Mouse (Mus musculus) left cerebral cortex, postnatal 36 days (tissue): ENCODE data around the gene Fam178b. TPM values are rescaled to one million over a fixed set of nuclear protein-coding genes. Genes with fewer than 3 reads are reported as not detected.

Experiments
- DNase-seq, 2 experiments: peaks; one replicate each; pipeline ENCODE4 v3.0.0; 2021 to 2022; ENCODE audit warnings: low spot score in 2 of 2, mixed read lengths in 1 of 2
- intact Hi-C: fragments of 180-260 bp; cut with DNase I; formaldehyde crosslinking; loops from one replicate; pipeline ENCODE4 v1.15.1; 2025
- total RNA-seq, 2 experiments: library from RNA; stranded (reverse); gene quantifications; 2 replicates each; pipeline ENCODE4 v1.2.3; 2021

The Fam178b gene
- total RNA-seq, 2 experiments from 2014 or later = not detected

DNA sequence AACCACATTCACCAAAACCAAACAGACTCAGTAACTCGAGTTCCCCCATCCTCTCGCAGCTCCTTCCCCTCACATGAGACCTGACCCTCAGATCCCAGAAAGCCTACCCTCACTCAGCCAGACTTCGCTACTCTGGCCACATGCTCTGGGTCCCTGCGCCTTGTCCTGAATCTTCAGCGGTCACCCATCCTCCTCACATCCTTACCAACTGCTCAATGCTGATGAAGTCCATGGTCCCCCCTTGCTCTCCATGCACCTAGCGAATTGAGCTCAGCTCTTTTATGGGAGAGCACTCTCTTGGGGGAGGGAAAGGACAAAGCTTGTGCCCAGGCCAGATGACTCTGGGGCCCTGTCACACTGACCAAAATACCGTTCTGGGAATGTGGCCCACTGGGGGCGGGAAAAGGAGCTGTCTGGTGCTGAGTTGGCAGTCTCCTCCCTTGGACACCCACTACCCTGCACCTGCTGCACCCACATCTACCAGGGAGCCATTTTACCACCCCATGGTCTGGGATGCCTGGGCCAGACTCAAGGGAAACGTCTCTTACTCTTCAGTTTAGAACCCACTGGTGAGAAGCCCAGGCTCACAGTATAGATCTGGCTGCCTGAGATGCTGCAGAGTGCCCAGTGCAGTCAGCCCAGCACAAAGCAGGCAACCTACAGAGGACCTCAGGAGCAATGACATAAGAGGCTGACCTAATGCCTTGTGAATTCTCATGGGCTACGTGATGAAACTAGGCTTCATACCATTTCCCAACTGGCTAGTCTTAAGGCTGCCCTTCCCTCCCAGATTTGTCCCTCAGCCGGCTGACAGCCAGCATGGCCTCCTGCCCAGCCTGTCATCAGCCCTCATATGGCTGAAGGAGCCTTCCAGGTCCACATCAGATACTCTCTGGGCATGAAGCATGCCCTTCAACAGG, 147.2 kb downstream of the Fam178b start:
- intact Hi-C loops = no loop called here
- no peak for DNase-seq

- no peak for DNase-seq
- intact Hi-C loops = no loop called here
These were observed 148.4 kb downstream of the Fam178b start for GRCm38 (mm10) chr1:36534595-36535058.

GRCm38 (mm10) chr1:36533546-36533945, 149.4 kb downstream of the Fam178b start:
- intact Hi-C loops = no loop called here

DNA sequence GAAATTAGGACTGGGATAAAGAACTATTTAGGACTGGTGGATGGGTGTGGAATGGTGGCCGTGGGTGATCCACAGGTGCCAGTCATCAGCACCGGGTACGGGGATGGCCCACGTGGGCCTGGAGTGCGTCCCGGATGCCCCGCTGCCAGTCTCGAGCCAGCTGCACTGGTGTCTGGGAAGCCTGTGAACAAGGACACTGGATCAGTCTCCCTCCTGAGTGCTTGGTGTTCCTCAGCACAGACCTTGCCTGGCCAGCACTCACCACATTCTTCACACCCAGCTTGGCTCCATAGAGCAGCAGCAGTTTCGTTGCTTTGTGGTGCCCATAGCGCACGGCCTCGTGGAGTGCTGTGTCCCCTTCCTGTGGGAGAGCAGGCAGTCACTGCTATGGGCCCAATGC, 151.5 kb downstream of the Fam178b start:
- intact Hi-C loops = no loop called here
- no peak for DNase-seq

More at GRCm38 (mm10) chr1:36533546-36533945, 149.4 kb downstream of the Fam178b start:
- no peak for DNase-seq

- no peak for DNase-seq
These were observed 152.0 kb downstream of the Fam178b start for GRCm38 (mm10) chr1:36530962-36531361.

GRCm38 (mm10) chr1:36530485-36530884, 152.5 kb downstream of the Fam178b start:
- intact Hi-C loops = no loop called here
- no peak for DNase-seq

More at GRCm38 (mm10) chr1:36530962-36531361, 152.0 kb downstream of the Fam178b start:
- intact Hi-C loops = no loop called here

GRCm38 (mm10) chr1:36529875-36530274, 153.1 kb downstream of the Fam178b start:
- intact Hi-C loops = no loop called here
- no peak for DNase-seq

DNA sequence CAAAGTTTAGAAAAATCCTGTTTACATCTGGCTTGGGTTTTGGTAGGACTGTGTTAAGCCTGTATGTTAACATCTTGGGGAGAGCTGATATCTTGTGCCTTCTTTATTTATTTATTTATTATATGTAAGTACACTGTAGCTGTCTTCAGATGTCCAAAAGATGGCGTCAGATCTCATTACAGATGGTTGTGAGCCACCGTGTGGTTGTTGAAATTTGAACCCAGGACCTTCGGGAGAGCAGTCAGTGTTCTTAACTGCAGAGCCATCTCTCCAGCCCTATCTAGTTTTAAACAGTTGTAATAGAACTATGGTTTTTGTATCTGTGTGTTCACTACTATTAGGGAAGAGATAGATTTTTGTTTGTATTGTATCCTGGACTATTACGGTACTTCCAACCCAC, 153.7 kb downstream of the Fam178b start:
- no peak for DNase-seq
- intact Hi-C loops = no loop called here

- no peak for DNase-seq
- intact Hi-C loops = no loop called here
These were observed 154.6 kb downstream of the Fam178b start for GRCm38 (mm10) chr1:36528351-36528750.

GRCm38 (mm10) chr1:36526903-36527302, 156.1 kb downstream of the Fam178b start:
- intact Hi-C loops = no loop called here
- DNase-seq = no peak

DNA sequence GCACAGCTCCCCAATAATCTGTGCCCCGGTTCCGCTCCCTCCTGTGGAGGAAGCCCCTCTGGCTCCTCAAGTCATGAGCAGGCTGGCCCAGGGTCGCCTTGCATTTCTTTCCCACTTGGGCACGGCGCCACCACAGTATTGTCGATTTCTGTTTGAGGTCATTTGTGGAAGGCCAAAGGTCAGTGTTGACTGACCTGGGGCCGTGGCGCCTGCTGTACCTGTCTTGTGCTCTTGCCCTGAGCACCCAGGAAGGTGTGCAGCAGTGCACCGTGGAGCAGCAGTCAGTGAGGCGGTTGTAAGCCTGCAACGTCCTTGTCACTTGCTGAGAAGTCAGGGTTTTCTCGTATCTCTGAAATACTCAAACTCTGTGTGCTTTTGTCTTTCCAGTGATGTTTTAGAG, 157.2 kb downstream of the Fam178b start:
- intact Hi-C loops = no loop called here

GRCm38 (mm10) chr1:36524058-36524457, 158.9 kb downstream of the Fam178b start:
- intact Hi-C loops = no loop called here
- DNase-seq = no peak

More for the DNA sequence above, 157.2 kb downstream of the Fam178b start:
- DNase-seq = no peak

DNA sequence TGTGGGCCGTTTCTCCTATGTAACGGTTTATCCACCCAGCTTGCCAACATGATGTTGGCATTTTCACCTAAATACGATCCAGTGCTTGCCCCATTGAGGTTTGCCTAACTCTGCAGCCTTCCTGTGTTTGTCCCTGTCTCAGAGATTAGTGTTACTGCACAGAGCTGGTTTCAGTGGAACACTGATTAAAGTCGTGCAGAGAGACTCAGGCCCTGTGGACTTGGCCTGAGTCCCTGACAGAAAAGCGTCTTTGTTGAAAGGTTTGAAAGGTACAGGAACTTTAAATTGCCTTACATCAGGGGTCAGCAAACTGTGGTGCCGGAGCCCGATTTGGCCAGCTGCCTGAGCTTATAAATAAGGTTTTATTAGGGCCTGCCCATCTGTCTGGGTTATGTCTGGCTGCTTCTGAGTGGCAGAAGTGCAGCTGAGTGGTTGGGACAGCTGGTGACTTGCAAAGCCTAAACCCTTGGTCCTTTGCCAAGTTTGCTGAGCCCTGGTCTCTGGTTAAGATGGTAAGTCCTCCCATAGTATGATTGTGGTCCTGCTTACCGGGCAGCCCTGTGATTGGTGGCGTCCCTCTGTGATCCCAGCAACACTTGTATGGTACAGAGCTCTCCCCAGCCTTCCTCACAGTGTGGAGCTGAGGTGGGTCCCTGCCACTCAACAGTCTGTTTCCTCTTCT, 159.5 kb downstream of the Fam178b start:
- DNase-seq = no peak
- intact Hi-C loops = no loop called here

DNA sequence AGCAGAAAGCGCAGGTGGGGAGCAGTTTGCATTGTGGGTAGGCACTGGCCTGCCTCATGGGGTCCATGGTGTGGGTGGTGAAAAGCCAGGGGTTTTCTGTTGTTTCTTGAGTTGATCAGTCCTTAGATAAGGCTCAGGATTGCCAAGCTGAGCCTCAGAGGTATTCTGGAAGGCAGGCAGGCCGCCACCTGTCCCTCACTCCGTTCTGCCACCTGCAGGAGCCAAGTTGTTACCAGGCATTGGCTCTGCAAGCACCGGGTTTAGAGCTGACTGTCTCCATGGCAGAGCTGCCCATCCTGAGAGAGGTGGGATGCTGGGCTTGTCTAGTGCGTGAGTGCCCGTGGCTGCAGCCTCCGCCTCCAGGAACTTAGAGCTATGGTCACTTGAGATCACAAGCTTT, 160.8 kb downstream of the Fam178b start:
- intact Hi-C loops = no loop called here
- no peak for DNase-seq

DNA sequence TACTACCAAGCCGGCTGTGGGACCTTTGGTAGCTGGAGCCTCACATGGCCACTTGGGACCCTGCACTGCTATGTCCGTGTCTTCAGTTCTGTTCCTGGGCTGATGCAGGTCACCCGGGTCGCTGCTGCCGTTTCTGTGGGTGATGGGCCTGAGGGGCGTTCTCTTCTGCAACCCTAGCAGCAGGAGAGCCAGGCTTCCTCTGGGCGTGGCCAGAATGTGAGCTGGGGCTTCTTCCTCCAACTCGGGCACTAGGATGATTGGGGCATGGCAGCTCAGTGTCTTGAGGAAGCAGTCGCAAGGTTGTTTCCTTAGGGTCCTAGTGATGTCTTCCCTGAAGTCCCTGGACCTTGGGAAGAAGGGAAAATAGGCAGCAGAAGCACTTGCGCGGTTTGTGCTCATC, 163.4 kb downstream of the Fam178b start:
- DNase-seq = no peak
- intact Hi-C loops = no loop called here

GRCm38 (mm10) chr1:36518259-36518658, 164.7 kb downstream of the Fam178b start:
- DNase-seq = no peak
- intact Hi-C loops = no loop called here

DNA sequence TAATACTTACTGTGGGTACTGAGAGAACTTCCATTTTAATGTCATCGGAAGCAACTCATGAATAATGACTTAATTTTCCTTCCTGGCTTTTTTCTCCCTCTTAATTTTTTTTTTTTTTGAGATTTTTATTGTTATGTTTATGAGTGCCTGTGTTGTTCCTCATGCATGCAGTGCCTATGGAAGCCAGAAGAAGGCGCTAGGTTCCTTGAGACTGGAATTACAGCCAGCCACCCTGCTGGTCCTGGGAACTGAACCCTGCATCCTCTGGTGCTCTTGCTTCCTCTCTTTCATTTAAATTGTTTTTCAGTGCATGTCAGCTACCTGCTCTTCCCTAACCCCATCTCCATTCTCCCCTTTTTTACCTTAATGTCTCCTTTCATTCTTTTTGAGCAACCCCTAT, 169.3 kb downstream of the Fam178b start:
- intact Hi-C loops = loop anchor here (5.0 kb wide), 2 partner anchors 66 to 146 kb away; partner anchors contain the start of genes Kansl3 and Lman2l
- DNase-seq = no peak

DNA sequence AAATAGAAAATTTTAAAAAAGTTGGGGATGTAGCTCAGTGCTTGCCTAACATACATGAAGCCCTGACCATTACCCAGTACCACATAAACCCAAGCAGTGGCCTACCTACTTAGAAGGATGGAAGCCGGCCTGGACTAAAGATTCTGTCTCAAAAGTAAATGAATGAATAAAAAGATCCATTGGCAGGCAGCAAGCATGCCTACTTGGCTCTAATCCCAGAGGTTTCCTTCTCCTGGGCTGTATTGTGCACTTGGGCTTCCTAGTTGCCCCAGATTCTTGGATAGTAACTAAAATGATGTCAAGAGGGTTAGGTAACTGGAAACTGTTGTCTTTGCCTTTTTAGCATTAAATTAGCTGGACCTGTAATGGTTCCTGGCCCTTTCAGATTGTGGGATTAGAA, 169.7 kb downstream of the Fam178b start:
- intact Hi-C loops = loop anchor here (5.0 kb wide), 2 partner anchors 66 to 146 kb away; partner anchors contain the start of genes Kansl3 and Lman2l
- no peak for DNase-seq

DNA sequence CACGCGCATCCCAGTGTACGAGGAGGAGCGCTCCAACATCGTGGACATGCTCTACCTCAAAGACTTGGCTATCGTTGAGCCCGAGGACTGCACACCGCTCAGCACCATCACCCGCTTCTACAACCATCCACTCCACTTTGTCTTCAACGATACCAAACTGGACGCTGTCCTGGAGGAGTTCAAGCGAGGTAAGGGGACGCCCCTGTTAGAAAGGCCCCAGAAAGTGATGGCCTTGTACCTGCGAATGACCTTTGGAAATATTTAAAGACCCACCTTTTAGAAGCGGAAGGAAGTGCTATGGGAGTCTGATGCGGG, 170.1 kb downstream of the Fam178b start:
- DNase-seq = peak in 1 of 2 experiments; percentile 42
- intact Hi-C loops = loop anchor here (5.0 kb wide), 2 partner anchors 66 to 146 kb away; partner anchors contain the start of genes Kansl3 and Lman2l
